ENCODE assay signal across 9 mouse cellular contexts in the genomic region with DNA sequence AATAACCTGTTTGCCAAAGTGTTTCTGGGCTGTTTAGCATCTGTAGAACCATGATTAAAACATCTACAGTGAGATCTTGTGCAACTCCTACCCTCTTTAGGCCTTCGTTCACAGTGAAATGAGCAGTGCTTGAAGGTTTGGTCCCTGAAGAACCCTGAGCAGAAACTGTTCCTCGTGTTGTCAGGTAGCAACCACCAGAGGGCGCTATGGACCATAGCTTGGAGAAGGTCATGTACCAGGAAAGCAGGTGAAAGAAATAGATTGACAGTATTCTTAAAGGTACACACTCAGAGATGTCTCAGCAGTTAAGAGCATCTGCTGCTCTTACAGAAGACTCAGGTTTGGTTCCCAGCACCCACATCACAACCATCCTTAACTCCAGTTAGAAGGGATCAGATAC. TPM values are rescaled to one million over a fixed set of nuclear protein-coding genes. Genes with fewer than 3 reads are reported as not detected.
DNase-seq lines count a peak whose midpoint lies in the region; ATAC-seq and TF ChIP-seq lines count a peak whose summit lies in the region.
"Had no signal": no experiment of that assay in that cellular context is flagged by ENCODE, and none has a peak within 500 bp of the region (broad histone marks: within the 10 kb centered on the region; RNA-seq: fewer than 3 reads in every experiment).

No protein-coding gene starts in this region.

- no peak overlapping the region for H3K4me3 ChIP-seq in kidney, embryonic 15.5 days (replicated peaks)
- H3K4me3 ChIP-seq in ES-E14 (ENCODE audit: insufficient read depth in 1 of 2, low read depth in 1 of 2, low read length in 2 of 2, poor library complexity in 1 of 2, severe bottlenecking in 1 of 2): no peak overlapping the region
- no peak overlapping the region for H3K4me3 ChIP-seq in bone marrow macrophage, adult 2 months (ENCODE audit: insufficient read depth, low read length)
- H3K4me3 ChIP-seq: erythroblast, embryonic 14.5 days had no signal

- no peaks in the 10 kb centered on the region for H3K9me3 ChIP-seq in kidney, embryonic 15.5 days (replicated peaks)
- no peaks in the 10 kb centered on the region for H3K9me3 ChIP-seq in ES-E14 (ENCODE audit: control insufficient read depth, insufficient read depth, low read depth, low read length)

- H3K27ac ChIP-seq in kidney, embryonic 15.5 days: no peak overlapping the region
- no peak overlapping the region for H3K27ac ChIP-seq in ES-E14 (ENCODE audit: insufficient read depth, low read depth, low read length, poor library complexity, severe bottlenecking)
- H3K27ac ChIP-seq in bone marrow macrophage, adult 2 months (ENCODE audit: insufficient read depth, low read depth, low read length): no peak overlapping the region

- H3K27me3 ChIP-seq in kidney, embryonic 15.5 days: no peaks in the 10 kb centered on the region

- no peak overlapping the region for H3K4me2 ChIP-seq in kidney, embryonic 15.5 days

- in situ Hi-C loops in ES-E14 (cut with MboI; ENCODE audit: low sequenced_read_pairs in 2 of 2, unreplicated experiment in 2 of 2): no loop called here

- H3K36me3 ChIP-seq in kidney, embryonic 15.5 days: no peaks in the 10 kb centered on the region
- no peaks in the 10 kb centered on the region; the same call in none of the 2 replicates for H3K36me3 ChIP-seq in ES-E14 (ENCODE audit: control insufficient read depth, insufficient read depth, low read length, poor library complexity, severe bottlenecking)

- no peak for ATAC-seq in kidney, embryonic 15.5 days (replicated peaks; ENCODE audit: low FRiP score)
- peak; percentile 43 for ATAC-seq in inflammation-experienced regulatory T-cells, adult 6 months

- peaks cover 18% of the 10 kb centered on the region for H3K4me1 ChIP-seq in kidney, embryonic 15.5 days
- H3K4me1 ChIP-seq in ES-E14 (ENCODE audit: control insufficient read depth in 2 of 2, insufficient read depth in 2 of 2, low read length in 2 of 2, poor library complexity in 1 of 2): peaks cover 7 to 24% of the 10 kb centered on the region in 2 experiments; a peak in 2 of 4 replicates
- H3K4me1 ChIP-seq in bone marrow macrophage, adult 2 months (ENCODE audit: control insufficient read depth, insufficient read depth, low read length): no peaks in the 10 kb centered on the region

- no peak for TF ChIP-seq POLR2A in bone marrow macrophage, adult 2 months (IDR thresholded peaks at IDR 0.05; ENCODE audit: borderline replicate concordance, low read depth, low read length)

- WGBS in kidney, embryonic 15.5 days: 43% methylated on average over 3 of the region's 3 CpGs

- DNase-seq in kidney, adult 11 months: peak; percentile 49
- peak; percentile 74 for DNase-seq in ES-E14 (ENCODE audit: low read depth, low spot score)
- DNase-seq in mesoderm, embryonic 11.5 days (ENCODE audit: low read depth, low spot score): peak; percentile 29
- DNase-seq in yolk sac, embryonic 10.5 days (ENCODE audit: low spot score): peak; percentile 45
- no peak for DNase-seq in retina, postnatal 1 day

- peak; percentile 52 for TF ChIP-seq CTCF in bone marrow macrophage, adult 2 months (IDR thresholded peaks at IDR 0.05; ENCODE audit: low read depth, low read length)

- no peak overlapping the region for H3K9ac ChIP-seq in kidney, embryonic 15.5 days
- H3K9ac ChIP-seq in ES-E14 (ENCODE audit: insufficient read depth, low read depth, low read length, poor library complexity, severe bottlenecking): no peak overlapping the region

TF ChIP-seq in ES-E14, 5 proteins besides CTCF, POLR2A, EP300 and RAD21:
- TF ChIP-seq ZNF384 (IDR thresholded peaks at IDR 0.05; ENCODE audit: low read depth, low read length) (no peak), CHD2 (IDR thresholded peaks at IDR 0.05; ENCODE audit: low read depth, low read length) (no peak), HCFC1 (IDR thresholded peaks at IDR 0.05; ENCODE audit: borderline replicate concordance, insufficient read depth, low read length) (no peak), ZC3H11A (IDR thresholded peaks at IDR 0.05; ENCODE audit: borderline replicate concordance, low read depth, low read length) (no peak), MAFK (IDR thresholded peaks at IDR 0.05; ENCODE audit: insufficient read depth, low read depth, low read length) (no peak)

RNA-seq across cellular contexts. Expression of gene Sap30l, which starts 13.5 kb away (rescaled TPM):
- polyA plus RNA-seq in kidney, embryonic 15.5 days (2015; fragmentation: Nextera tagmentation; extraction: Ambion mirVana): 10.1 and 11.6 TPM in 2 replicates
- total RNA-seq in ES-E14 (2012; rRNA removed): 25.7 and 29.2 TPM in 2 replicates
- 26.1 and 28.4 TPM in 2 replicates for polyA plus RNA-seq in bone marrow macrophage, adult 2 months (2012; ENCODE audit: insufficient read depth, insufficient read length, missing spikeins)
- polyA plus RNA-seq in inflammation-experienced regulatory T-cells, adult 6 months (2017; shearing (Covaris generic)): 1 to 10 TPM; 4.9 to 6.9 (median 6.7) TPM

RNA-seq across cellular contexts. Expression of gene Hand1, which starts 44.7 kb away (rescaled TPM):
- polyA plus RNA-seq in kidney, embryonic 15.5 days (2015; fragmentation: Nextera tagmentation; extraction: Ambion mirVana): 0.99 and 5.4 TPM in 2 replicates
- 1.5 and 6.5 TPM in 2 replicates for total RNA-seq in ES-E14 (2012; rRNA removed)
- polyA plus RNA-seq in bone marrow macrophage, adult 2 months (2012; ENCODE audit: insufficient read depth, insufficient read length, missing spikeins): not detected in 2 replicates
- polyA plus RNA-seq in inflammation-experienced regulatory T-cells, adult 6 months (2017; shearing (Covaris generic)): not detected
- polyA plus RNA-seq: erythroblast, embryonic 14.5 days had no signal
